Mouse (Mus musculus): ENCODE results near the gene 1700029P11Rik.

- TF ChIP-seq USF1 (IDR thresholded peaks at IDR 0.05; ENCODE audit: low read depth) (no peak), MYOD1 (IDR thresholded peaks at IDR 0.05; ENCODE audit: control insufficient read depth, insufficient read length, low read depth) (no peak), CEBPB (IDR thresholded peaks at IDR 0.05; ENCODE audit: low read depth) (no peak), CTCF (IDR thresholded peaks at IDR 0.05; ENCODE audit: control insufficient read depth, insufficient read depth, insufficient read length) (no peak), MAX (IDR thresholded peaks at IDR 0.05) (no peak)
These were observed 1.8 kb downstream of the 1700029P11Rik start for GRCm38 (mm10) chr15:81982173-81982572.
